Mouse (Mus musculus) kidney, adult 9 months (tissue): ENCODE results near the gene Olfr1154.

ENCODE experiments used
- DNase-seq: peaks from one replicate; pipeline ENCODE4 v3.0.0; 2022

The Olfr1154 gene

DNA sequence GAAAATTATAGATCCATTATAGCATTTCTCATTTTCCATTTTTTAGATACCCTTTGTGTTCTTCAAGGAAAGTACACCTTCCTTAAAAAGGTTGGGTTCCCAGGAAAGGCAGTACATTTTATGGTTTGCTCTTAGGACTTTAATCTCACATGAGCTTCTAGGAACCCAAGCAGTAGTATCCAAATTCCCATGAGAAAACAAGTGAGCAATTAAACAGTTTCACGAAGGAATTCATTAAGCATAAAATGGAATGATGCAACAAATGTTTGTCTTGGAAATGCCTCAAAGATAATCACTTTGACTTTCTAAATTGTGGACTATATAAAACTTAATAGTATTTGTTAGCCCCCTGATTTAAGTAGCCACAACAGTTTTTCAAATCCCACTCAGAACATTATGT, at the start of gene Olfr1154:
Olfr1154 (minus strand) TSS at position 101 of the 400 bp plus-strand sequence.
- DNase-seq, result no peak

DNA sequence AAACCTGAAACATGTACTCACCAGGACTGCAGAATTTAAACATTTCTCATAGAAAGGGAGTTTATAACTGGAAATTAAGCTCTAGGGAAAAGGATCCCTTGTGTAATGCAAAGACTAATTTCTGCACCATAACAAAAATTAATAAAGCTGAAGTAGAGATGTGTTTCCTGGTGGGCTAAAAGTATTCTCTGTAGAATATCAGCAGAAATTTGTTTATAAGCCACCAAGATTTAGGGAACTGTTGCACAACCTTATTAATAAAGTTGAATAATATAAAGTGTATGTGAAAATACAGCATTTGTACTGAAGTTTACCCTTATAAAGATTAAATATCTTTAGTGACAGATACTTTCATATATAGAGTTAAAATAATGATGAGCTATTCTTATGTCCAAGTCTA, 48.0 kb upstream of the Olfr1154 start, which contains the start of gene Olfr1156:
Olfr1156 (minus strand) TSS at position 101 of the 400 bp plus-strand sequence.
- no peak for DNase-seq

DNA sequence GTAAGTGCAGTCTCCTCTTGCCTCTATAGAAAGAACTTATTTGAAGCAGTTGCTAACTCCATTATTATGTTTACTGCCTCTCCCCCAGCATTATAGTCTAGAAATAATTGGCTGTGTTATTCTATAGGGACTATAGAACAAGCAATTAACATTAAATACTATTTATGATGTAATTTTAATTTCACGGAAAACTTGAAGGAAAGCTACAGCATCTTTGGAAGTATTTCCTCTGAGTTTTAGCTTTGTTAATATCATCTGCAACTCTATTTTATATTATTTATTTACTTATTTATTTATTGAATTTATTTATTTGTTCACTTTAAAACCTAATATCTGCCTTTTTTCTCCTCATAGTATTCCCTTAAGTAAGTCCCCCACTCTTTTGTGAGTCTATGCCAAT, 40.1 kb upstream of the Olfr1154 start, which contains the start of gene Olfr1155:
Olfr1155 (minus strand) TSS at position 101 of the 400 bp plus-strand sequence.
- DNase-seq, result no peak

DNA sequence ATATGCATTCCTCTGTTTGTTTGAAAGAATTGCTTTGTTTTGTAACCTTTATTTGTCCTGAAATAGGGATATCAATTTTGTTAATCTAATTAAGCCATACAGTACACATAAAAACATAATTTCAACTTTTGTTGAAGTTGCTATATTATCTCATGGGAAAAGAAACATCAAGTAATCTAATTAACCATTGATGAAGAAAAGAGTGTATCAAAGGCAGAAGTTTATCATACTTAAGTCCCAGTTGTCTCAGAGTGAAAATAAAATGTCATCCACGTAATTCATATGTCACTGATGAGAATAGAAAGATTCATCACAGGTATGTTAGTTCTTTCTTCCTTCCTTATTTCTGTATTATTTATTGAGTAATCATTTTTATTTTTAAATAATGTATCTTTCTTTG, 10.3 kb downstream of the Olfr1154 start, which contains the start of gene Olfr1153:
Olfr1153 (plus strand) TSS at position 301 of the 400 bp plus-strand sequence.
- DNase-seq, result no peak

DNA sequence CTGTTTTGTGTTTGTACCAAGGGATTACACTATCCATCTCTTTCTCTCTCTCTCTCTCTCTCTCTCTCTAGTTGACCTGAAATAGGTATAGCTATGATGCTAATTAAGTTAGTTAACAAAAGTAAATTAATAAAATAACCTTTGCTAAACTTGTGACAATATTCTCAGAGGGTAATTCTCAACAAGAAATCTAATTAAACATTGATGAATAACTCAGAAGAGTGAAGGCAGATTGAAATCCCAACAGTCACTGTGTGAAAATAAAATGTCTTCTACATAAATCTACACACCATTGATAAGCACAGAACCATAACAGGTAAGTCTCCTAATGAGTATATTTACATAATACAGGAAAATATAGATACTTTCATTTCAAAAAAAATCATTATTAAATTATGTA, 38.8 kb downstream of the Olfr1154 start, which contains the start of gene Olfr1152:
Olfr1152 (plus strand) TSS at position 301 of the 400 bp plus-strand sequence.
- DNase-seq, result no peak

DNA sequence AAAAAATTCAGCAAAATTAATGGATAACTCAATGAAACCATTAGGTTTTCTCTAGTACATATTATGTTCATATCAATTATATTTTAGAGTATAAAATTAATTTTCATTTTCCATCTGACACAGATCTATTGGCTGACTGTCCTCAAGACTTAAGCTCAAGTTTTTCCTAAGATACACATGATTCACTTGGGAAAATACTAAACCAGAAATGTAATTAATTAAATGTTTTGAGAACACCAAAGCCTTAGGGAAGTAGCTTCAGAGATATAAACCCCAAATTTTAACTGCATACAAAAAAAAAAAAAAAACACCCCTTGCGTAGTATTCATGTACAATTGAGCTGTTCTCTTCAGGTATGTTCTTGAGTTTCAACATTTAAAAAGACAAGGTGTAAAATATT, 49.4 kb downstream of the Olfr1154 start, which contains the start of gene Olfr1151:
Olfr1151 (plus strand) TSS at position 301 of the 400 bp plus-strand sequence.
- DNase-seq, result no peak
